Mouse (Mus musculus) heart, adult 11 months (tissue): Measurements from ENCODE around the gene Lyrm7.
A peak's percentile ranks its signal among the peaks of the same experiment; 100 is the strongest.

Experiments used
- DNase-seq: peaks from one replicate; pipeline ENCODE4 v3.0.0; 2022

The Lyrm7 gene

GRCm38 (mm10) chr11:54794678-54795077 is 66.0 kb downstream of the Lyrm7 start:
- peak; percentile 82 for DNase-seq

DNA sequence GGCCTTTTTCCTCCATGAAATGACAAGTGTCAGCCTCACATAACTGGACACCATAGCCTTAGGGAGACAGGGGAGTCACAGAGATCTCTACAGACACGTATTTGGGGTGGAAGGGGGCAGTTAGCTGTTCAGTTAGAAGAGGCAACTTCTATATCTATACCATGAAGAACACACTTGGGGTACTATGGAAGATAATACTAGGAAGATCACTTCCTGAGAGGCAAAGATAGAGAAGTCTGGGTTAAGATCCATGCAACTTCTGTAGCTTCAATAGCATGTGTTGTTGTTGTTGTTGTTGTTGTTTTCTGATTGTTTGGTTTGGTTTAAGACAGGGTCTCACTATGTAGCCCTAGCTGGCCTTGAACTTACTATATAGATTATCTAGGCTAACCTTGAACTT is 67.5 kb downstream of the Lyrm7 start:
- no peak for DNase-seq

DNA sequence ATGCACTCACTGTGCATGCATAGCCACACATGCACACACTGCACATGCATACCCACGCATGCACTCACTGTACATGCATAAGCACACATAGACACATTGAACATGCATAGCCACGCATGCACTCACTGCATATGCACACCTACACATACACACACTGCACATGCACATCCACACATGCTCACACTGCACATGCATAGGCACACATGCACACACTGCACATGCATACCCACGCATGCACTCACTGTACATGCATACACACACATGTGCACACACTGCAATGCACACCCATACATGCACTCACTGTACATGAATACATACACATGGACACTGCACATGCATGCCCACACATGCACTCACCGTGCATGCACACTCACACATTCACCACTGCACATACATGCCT is 69.3 kb downstream of the Lyrm7 start:
- no peak for DNase-seq

DNA sequence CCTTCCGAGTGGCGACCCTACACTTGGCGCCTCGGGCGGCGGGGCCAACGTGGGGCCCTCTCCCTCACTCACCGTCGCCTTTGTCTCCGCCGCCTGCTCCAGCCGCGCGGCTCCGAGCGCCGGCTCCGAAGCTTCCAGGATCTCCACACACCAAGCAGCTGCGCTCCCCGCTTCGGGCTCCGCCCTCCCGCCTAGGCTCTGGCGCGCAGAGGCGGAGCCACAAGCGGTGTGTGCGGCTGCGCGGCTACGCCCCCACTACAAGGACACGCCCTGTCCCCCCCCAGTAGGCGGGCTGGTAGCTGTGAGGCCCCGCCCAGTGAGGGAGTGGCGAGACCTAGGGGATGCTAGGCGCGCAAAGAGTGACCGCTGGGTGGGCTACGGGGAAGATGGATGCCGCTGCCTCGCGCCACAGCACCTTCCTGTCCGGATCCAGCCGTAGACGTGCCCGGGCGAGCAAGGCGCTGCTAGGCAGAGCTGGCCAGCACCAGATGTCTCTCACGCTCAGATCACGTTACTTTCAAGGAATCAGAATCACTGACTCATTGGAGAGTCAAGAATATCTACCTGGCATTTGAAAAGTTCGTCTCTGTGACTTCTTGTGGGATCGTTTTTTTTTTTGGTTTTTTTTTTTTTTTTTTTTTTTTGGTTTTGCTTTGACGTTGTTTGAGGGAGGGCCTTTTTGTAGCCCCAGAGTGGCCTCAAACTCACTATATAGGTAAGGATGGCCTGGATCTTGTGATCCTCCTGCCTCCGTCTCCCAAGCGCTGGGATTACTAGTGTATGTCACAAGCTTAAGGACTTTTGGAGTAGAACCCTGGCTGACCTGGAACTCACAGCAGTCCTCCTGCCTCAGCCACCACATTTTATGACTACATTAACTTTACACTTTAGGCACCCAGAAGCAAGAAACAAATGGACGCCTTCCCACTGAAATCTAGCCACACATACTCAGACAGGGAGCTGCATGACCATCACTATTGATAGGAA is 72.9 kb downstream of the Lyrm7 start, which contains the start of gene Cdc42se2:
Gene Cdc42se2 (minus strand): TSS at position 188 of the 987 bp plus-strand sequence.
- peak; percentile 100 for DNase-seq

GRCm38 (mm10) chr11:54786858-54787487 is 73.7 kb downstream of the Lyrm7 start:
- peak; percentile 97 for DNase-seq

DNA sequence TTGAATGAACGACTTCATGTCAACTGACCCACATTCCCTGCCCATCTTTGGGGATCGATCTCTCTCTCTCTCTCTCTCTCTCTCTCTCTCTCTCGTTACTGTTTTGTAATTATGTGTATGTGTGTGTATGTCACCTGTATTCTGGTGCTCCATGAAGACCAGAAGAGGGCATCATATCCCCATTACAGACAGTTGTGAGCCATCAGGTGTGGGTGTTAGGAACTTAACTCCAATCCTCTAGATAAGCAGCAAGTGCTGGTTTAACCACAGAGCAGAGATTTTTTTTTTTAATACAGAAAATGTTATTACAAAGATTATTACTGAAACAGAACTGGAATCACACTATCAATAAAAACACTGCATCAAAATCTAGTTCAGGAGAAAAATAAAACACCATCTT is 75.2 kb downstream of the Lyrm7 start:
- peak; percentile 33 for DNase-seq

DNA sequence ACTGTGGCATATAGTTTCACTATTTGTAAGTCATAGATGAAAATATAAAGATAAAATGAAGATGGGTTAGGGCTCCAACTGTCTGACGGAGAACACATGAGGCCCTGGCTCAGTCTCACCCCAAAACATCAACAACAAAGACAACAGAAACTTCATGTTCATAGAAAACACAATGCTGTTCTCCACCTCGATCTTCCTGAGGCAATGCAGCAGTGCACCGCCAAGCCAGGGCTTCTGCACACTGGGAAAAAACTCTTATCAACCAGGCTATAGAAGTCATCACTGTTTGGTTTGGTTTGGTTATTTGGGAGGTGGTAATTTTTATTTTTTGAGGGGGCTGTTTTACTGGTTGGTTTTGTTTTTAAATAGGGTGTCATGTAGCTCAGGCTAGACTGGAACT is 76.3 kb downstream of the Lyrm7 start:
- peak; percentile 70 for DNase-seq

- peak; percentile 23 for DNase-seq
Measured at GRCm38 (mm10) chr11:54782253-54782652, 78.5 kb downstream of the Lyrm7 start.

DNA sequence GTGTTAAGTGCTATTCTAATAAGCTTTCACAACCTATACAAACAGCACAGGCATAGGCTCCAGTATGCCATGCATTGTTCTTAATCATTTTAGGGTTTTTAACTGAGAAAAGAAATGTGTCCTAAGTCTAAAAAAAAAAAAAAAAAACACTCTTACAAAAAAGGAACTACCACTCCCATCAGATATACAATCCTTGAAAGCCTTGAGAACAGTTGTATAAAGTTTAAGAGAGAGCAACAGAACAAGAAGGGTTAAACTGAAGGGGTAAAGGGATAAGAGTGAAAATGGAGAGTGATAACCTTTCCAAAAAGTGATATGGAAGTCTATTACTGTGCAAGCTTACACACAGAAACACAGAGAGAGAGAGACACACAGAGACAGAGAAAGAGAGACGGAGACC is 80.8 kb downstream of the Lyrm7 start:
- DNase-seq: no peak

- peak; percentile 97 for DNase-seq
Measured at GRCm38 (mm10) chr11:54778131-54778844, 82.4 kb downstream of the Lyrm7 start.

DNA sequence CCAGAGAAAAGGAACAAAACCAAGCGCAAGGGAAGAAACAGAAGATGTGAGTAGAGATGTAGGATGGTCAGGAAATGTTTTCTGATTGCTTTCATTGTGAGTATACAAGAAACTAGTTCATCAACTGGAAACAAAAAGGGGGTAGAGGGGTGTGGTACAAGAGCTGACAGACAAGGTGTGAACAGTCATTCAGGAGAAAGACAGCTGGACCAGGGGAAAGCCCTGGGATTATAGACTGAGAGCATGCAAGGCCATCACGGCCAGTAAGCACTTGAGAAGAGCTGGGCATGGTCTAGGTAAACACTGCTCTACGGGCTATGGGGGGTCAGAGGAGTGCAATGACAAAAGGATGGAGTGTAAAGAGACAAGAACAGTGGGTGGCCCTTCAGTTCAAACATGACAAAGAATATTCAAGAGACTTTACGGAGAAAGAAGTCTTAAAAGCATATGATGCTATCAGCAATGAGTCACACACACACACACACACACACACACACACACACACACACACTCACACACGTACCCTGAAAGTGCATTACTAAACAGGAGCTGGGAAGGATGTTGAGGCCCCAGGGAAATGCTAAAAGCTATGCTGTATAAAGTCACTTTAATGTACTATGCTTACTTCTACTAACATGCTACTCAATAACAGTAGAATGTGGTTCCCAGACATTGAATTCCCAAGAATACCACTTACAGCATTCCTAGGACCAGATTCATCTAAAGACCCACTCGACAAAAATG is 83.2 kb downstream of the Lyrm7 start:
- DNase-seq: peak; percentile 79
